Mouse (Mus musculus) adrenal gland, adult 10 weeks (tissue): ENCODE measurements around the gene Gm20792. TPM values are rescaled to one million over a fixed set of nuclear protein-coding genes. Genes with fewer than 3 reads are reported as not detected.

Experiments
- polyA plus RNA-seq: library from polyadenylated mRNA; stranded (reverse); fragments of 350-450 nt; fragmentation: Illumina TruSeq; extraction: RNeasy Lipid Tissue Mini Kit (QIAGEN cat#74804); gene quantifications from one replicate; pipeline ENCODE4 v1.2.3, GENCODE M21; 2014; ENCODE audit warnings: low read depth, low replicate concordance

The Gm20792 gene
- not detected for polyA plus RNA-seq

GRCm38 (mm10) chrY:48311555-48311954 is at the start of gene Gm20792:
Gene Gm20792, plus strand, starts transcription at chrY:48311855.

